Mouse (Mus musculus) thymus, postnatal 36 days (tissue): ENCODE results near the gene Mcrip2.
A peak's percentile ranks its signal among the peaks of the same experiment; 100 is the strongest.
"Not testable (repeated sequence)": the region's sequence is repeated elsewhere in the genome, so short reads cannot be mapped to it uniquely, and the experiment has no call there.

ENCODE experiments used
- DNase-seq, 2 experiments: peaks; one replicate each; pipeline ENCODE4 v3.0.0; 2022; ENCODE audit warnings: mixed read lengths in 2 of 2

The Mcrip2 gene

GRCm38 (mm10) chr17:25880196-25880910, 11.8 kb upstream of the Mcrip2 start, which contains the start of gene Wfikkn1:
Gene Wfikkn1 (minus strand): TSS chr17:25880858.
- DNase-seq = no peak

GRCm38 (mm10) chr17:25879750-25880149, 11.2 kb upstream of the Mcrip2 start:
- no peak for DNase-seq

- DNase-seq = peak in 1 of 2 experiments; percentile 25
Observed at GRCm38 (mm10) chr17:25879261-25879660, 10.7 kb upstream of the Mcrip2 start.

- DNase-seq = no peak
Observed at GRCm38 (mm10) chr17:25878611-25879180, 10.1 kb upstream of the Mcrip2 start.

GRCm38 (mm10) chr17:25877741-25878610, 9.4 kb upstream of the Mcrip2 start:
- DNase-seq = no peak

GRCm38 (mm10) chr17:25877025-25877424, 8.5 kb upstream of the Mcrip2 start:
- DNase-seq = no peak

GRCm38 (mm10) chr17:25876347-25876915, 7.9 kb upstream of the Mcrip2 start:
- DNase-seq = no peak

GRCm38 (mm10) chr17:25875171-25876136, 6.9 kb upstream of the Mcrip2 start:
- DNase-seq = peak; percentile 81 to 86

GRCm38 (mm10) chr17:25874721-25875170, 6.2 kb upstream of the Mcrip2 start, which contains the start of gene Mettl26:
Gene Mettl26 (plus strand): TSS chr17:25875074.
- peak; percentile 89 to 94 for DNase-seq

GRCm38 (mm10) chr17:25874148-25874720, 5.7 kb upstream of the Mcrip2 start:
- no peak for DNase-seq

- no peak for DNase-seq
Observed at GRCm38 (mm10) chr17:25873405-25874147, 5.0 kb upstream of the Mcrip2 start.

- DNase-seq = no peak
Observed at GRCm38 (mm10) chr17:25872676-25873075, 4.1 kb upstream of the Mcrip2 start.

GRCm38 (mm10) chr17:25871566-25871965, 3.0 kb upstream of the Mcrip2 start:
- DNase-seq = not testable (repeated sequence)

GRCm38 (mm10) chr17:25869954-25870353, 1.4 kb upstream of the Mcrip2 start:
- DNase-seq = no peak

- no peak for DNase-seq
Observed at GRCm38 (mm10) chr17:25869498-25869897, 934 bp upstream of the Mcrip2 start.

- DNase-seq = no peak
Observed at GRCm38 (mm10) chr17:25867836-25868600, 546 bp downstream of the Mcrip2 start.

GRCm38 (mm10) chr17:25867509-25867835, 1.1 kb downstream of the Mcrip2 start:
- peak in 1 of 2 experiments; percentile 29 for DNase-seq

- DNase-seq = no peak
Observed at GRCm38 (mm10) chr17:25866172-25866571, 2.4 kb downstream of the Mcrip2 start.

- DNase-seq = no peak
Observed at GRCm38 (mm10) chr17:25865288-25865687, 3.3 kb downstream of the Mcrip2 start.

GRCm38 (mm10) chr17:25864311-25864710, 4.3 kb downstream of the Mcrip2 start:
- no peak for DNase-seq
